Mouse (Mus musculus) neural tube, embryonic 14.5 days (tissue): ENCODE data around the gene Jag1. TPM values are rescaled to one million over a fixed set of nuclear protein-coding genes. Genes with fewer than 3 reads are reported as not detected.

Experiments
- ATAC-seq: fragments of 200-750 bp; cut with Nextera tagmentation; 2 replicates; pipeline ENCODE4 v1.8.0; 2017; ENCODE audit warnings: low read depth, mild to moderate bottlenecking, moderate TSS enrichment, moderate library complexity
- H3K27ac ChIP-seq: fragments of 300-500 bp; sonication (generic); 2 replicates; pipeline ENCODE4 v1.5.1; 2014; ENCODE audit warnings: low read depth, mild to moderate bottlenecking, control low read depth, low read length, moderate library complexity, mixed read lengths
- H3K27me3 ChIP-seq: fragments of 300-500 bp; sonication (generic); 2 replicates; pipeline ENCODE4 v1.6.1; 2014; ENCODE audit warnings: low read length; ENCODE audit not compliant: control insufficient read depth, insufficient read depth
- H3K36me3 ChIP-seq: fragments of 300-500 bp; sonication (generic); 2 replicates; pipeline ENCODE4 v1.6.1; 2014; ENCODE audit warnings: low read length, mixed read lengths; ENCODE audit not compliant: control insufficient read depth, insufficient read depth
- H3K4me1 ChIP-seq: fragments of 300-500 bp; sonication (generic); 2 replicates; pipeline ENCODE4 v1.6.1; 2014; ENCODE audit warnings: low read length; ENCODE audit not compliant: control insufficient read depth, insufficient read depth
- H3K4me2 ChIP-seq: fragments of 300-500 bp; sonication (generic); 2 replicates; pipeline ENCODE4 v1.6.1; 2014; ENCODE audit warnings: mild to moderate bottlenecking, low read depth, low read length, control low read depth
- H3K4me3 ChIP-seq: fragments of 300-500 bp; sonication (generic); 2 replicates; pipeline ENCODE4 v1.5.1; 2014; ENCODE audit warnings: low read depth, low read length, control low read depth, mixed read lengths
- H3K9ac ChIP-seq: fragments of 300-500 bp; sonication (generic); replicated peaks from 2 replicates; pipeline ENCODE4 v1.6.1; 2014; ENCODE audit warnings: low read depth, mild to moderate bottlenecking, control low read depth, low read length, mixed read lengths
- H3K9me3 ChIP-seq: fragments of 300-500 bp; sonication (generic); 2 replicates; pipeline ENCODE4 v1.6.1; 2016; ENCODE audit warnings: low read length; ENCODE audit not compliant: control insufficient read depth
- WGBS: fragments of 180-500 bp; shearing (Covaris S2); extraction: QIAGEN DNeasy Blood & Tissue Kit; methylation state at CpG from one replicate; pipeline ENCODE4 v1.1.7; 2014; 5-methylcytosine and 5-hydroxymethylcytosine counted together
- polyA plus RNA-seq: library from polyadenylated mRNA; unstranded; fragments of >200 nt; fragmentation: Nextera tagmentation; extraction: Ambion mirVana; gene quantifications from 2 replicates; pipeline ENCODE4 v1.2.1, GENCODE M21; 2014

Jag1 gene
- polyA plus RNA-seq, 1 experiment from 2014 or later: 5.4 TPM

- no peak for ATAC-seq
- WGBS: 93% methylated on average over 2 of the region's 2 CpGs
- H3K9ac ChIP-seq: no peak overlapping the region
- no peak overlapping the region for H3K4me3 ChIP-seq
- no peaks in the 10 kb centered on the region for H3K9me3 ChIP-seq
- no peak overlapping the region for H3K4me2 ChIP-seq
- H3K4me1 ChIP-seq: no peaks in the 10 kb centered on the region
- no peaks in the 10 kb centered on the region for H3K27me3 ChIP-seq
- H3K36me3 ChIP-seq: no peaks in the 10 kb centered on the region
- no peak overlapping the region for H3K27ac ChIP-seq
Measured at GRCm38 (mm10) chr2:137044122-137044521, 72.3 kb downstream of the Jag1 start.

Other genes with a start within 250 kb of the Jag1 start
- gene AL731706.2, start 231.0 kb downstream of the Jag1 start, polyA plus RNA-seq: 18.1 and 25.1 TPM in 2 replicates
- 12.3 and 13.2 TPM in 2 replicates for gene Slx4ip, start 225.4 kb downstream of the Jag1 start, polyA plus RNA-seq
- 22.0 and 25.6 TPM in 2 replicates for gene AL731706.1, start 225.3 kb downstream of the Jag1 start, polyA plus RNA-seq
- gene Mkks, start 225.3 kb downstream of the Jag1 start, polyA plus RNA-seq: 14.0 and 17.4 TPM in 2 replicates